Mouse (Mus musculus): ENCODE measurements around the gene Wdr4. TPM values are rescaled to one million over a fixed set of nuclear protein-coding genes. Genes with fewer than 3 reads are reported as not detected.

The Wdr4 gene
- 11.3 and 13.8 TPM in 2 replicates for polyA plus RNA-seq (2012; ENCODE audit: insufficient read depth, insufficient read length, missing spikeins)

GRCm38 (mm10) chr17:31519946-31520838 lies at the start of gene Wdr4, which contains the start of gene Ndufv3:
Gene Wdr4 (minus strand): TSS chr17:31519980.
Gene Ndufv3 (plus strand): TSS chr17:31520115.
- TF ChIP-seq POLR2A (IDR thresholded peaks at IDR 0.05; ENCODE audit: borderline replicate concordance, low read depth, low read length) (peak; percentile 89; the same call in 1 of the 2 replicates), CTCF (IDR thresholded peaks at IDR 0.05; ENCODE audit: low read depth, low read length) (no peak)
- Histone ChIP-seq H3K27ac (ENCODE audit: insufficient read depth, low read depth, low read length) (peak within 1 kb of the TSS; percentile 63), H3K4me1 (ENCODE audit: control insufficient read depth, insufficient read depth, low read length) (peaks cover 7% of the 10 kb centered on the region), H3K4me3 (ENCODE audit: insufficient read depth, low read length) (peak within 1 kb of the TSS; percentile 72)

GRCm38 (mm10) chr17:31566276-31566675 lies 46.5 kb upstream of the Wdr4 start:
- Histone ChIP-seq H3K4me1 (ENCODE audit: control insufficient read depth, insufficient read depth, low read length) (peaks cover 17% of the 10 kb centered on the region), H3K4me3 (ENCODE audit: insufficient read depth, low read length) (peak overlapping the region; percentile 5; the same call in 1 of the 2 replicates), H3K27ac (ENCODE audit: insufficient read depth, low read depth, low read length) (no peak overlapping the region)
- TF ChIP-seq POLR2A (IDR thresholded peaks at IDR 0.05; ENCODE audit: borderline replicate concordance, low read depth, low read length) (no peak), CTCF (IDR thresholded peaks at IDR 0.05; ENCODE audit: low read depth, low read length) (no peak)

GRCm38 (mm10) chr17:31565141-31566056 lies 45.6 kb upstream of the Wdr4 start:
- H3K27ac ChIP-seq (ENCODE audit: insufficient read depth, low read depth, low read length), result peak overlapping the region; percentile 50
- H3K4me1 ChIP-seq (ENCODE audit: control insufficient read depth, insufficient read depth, low read length), result peaks cover 17% of the 10 kb centered on the region
- H3K4me3 ChIP-seq (ENCODE audit: insufficient read depth, low read length), result peak overlapping the region; percentile 88
- no peak for TF ChIP-seq POLR2A (IDR thresholded peaks at IDR 0.05; ENCODE audit: borderline replicate concordance, low read depth, low read length)
- no peak for TF ChIP-seq CTCF (IDR thresholded peaks at IDR 0.05; ENCODE audit: low read depth, low read length)

- Histone ChIP-seq H3K27ac (ENCODE audit: insufficient read depth, low read depth, low read length) (peak overlapping the region; percentile 44), H3K4me1 (ENCODE audit: control insufficient read depth, insufficient read depth, low read length) (peaks cover 19% of the 10 kb centered on the region), H3K4me3 (ENCODE audit: insufficient read depth, low read length) (peak overlapping the region; percentile 88)
- no peak for TF ChIP-seq CTCF (IDR thresholded peaks at IDR 0.05; ENCODE audit: low read depth, low read length)
- TF ChIP-seq POLR2A (IDR thresholded peaks at IDR 0.05; ENCODE audit: borderline replicate concordance, low read depth, low read length), result no peak
Observed at GRCm38 (mm10) chr17:31564858-31565140, 45.0 kb upstream of the Wdr4 start.

GRCm38 (mm10) chr17:31564015-31564857 lies 44.5 kb upstream of the Wdr4 start, which contains the start of gene Pknox1:
Gene Pknox1 (plus strand): TSS chr17:31564734.
- peak within 1 kb of the TSS; percentile 85 for H3K27ac ChIP-seq (ENCODE audit: insufficient read depth, low read depth, low read length)
- H3K4me3 ChIP-seq (ENCODE audit: insufficient read depth, low read length), result peak within 1 kb of the TSS; percentile 88
- TF ChIP-seq POLR2A (IDR thresholded peaks at IDR 0.05; ENCODE audit: borderline replicate concordance, low read depth, low read length), result no peak
- TF ChIP-seq CTCF (IDR thresholded peaks at IDR 0.05; ENCODE audit: low read depth, low read length), result no peak
- H3K4me1 ChIP-seq (ENCODE audit: control insufficient read depth, insufficient read depth, low read length), result peaks cover 20% of the 10 kb centered on the region

GRCm38 (mm10) chr17:31563632-31564014 lies 43.8 kb upstream of the Wdr4 start:
- H3K4me1 ChIP-seq (ENCODE audit: control insufficient read depth, insufficient read depth, low read length), result peaks cover 22% of the 10 kb centered on the region
- peak overlapping the region; percentile 85 for H3K27ac ChIP-seq (ENCODE audit: insufficient read depth, low read depth, low read length)
- H3K4me3 ChIP-seq (ENCODE audit: insufficient read depth, low read length), result peak overlapping the region; percentile 82
- TF ChIP-seq POLR2A (IDR thresholded peaks at IDR 0.05; ENCODE audit: borderline replicate concordance, low read depth, low read length) (no peak), CTCF (IDR thresholded peaks at IDR 0.05; ENCODE audit: low read depth, low read length) (no peak)

GRCm38 (mm10) chr17:31559021-31559789 lies 39.4 kb upstream of the Wdr4 start:
- no peak for TF ChIP-seq POLR2A (IDR thresholded peaks at IDR 0.05; ENCODE audit: borderline replicate concordance, low read depth, low read length)
- TF ChIP-seq CTCF (IDR thresholded peaks at IDR 0.05; ENCODE audit: low read depth, low read length), result no peak
- no peak overlapping the region for H3K4me3 ChIP-seq (ENCODE audit: insufficient read depth, low read length)
- peak overlapping the region; percentile 69 for H3K27ac ChIP-seq (ENCODE audit: insufficient read depth, low read depth, low read length)
- peaks cover 28% of the 10 kb centered on the region for H3K4me1 ChIP-seq (ENCODE audit: control insufficient read depth, insufficient read depth, low read length)

- TF ChIP-seq POLR2A (IDR thresholded peaks at IDR 0.05; ENCODE audit: borderline replicate concordance, low read depth, low read length), result no peak
- no peak for TF ChIP-seq CTCF (IDR thresholded peaks at IDR 0.05; ENCODE audit: low read depth, low read length)
- H3K4me3 ChIP-seq (ENCODE audit: insufficient read depth, low read length), result peak overlapping the region; percentile 68
- peaks cover 28% of the 10 kb centered on the region for H3K4me1 ChIP-seq (ENCODE audit: control insufficient read depth, insufficient read depth, low read length)
- peak overlapping the region; percentile 69 for H3K27ac ChIP-seq (ENCODE audit: insufficient read depth, low read depth, low read length)
Observed at GRCm38 (mm10) chr17:31557947-31558542, 38.3 kb upstream of the Wdr4 start.
